Mouse (Mus musculus) embryonic fibroblast, embryonic 13.5 days (primary cell): Measurements from ENCODE around the gene Sfn. TPM values are rescaled to one million over a fixed set of nuclear protein-coding genes. Genes with fewer than 3 reads are reported as not detected.
"Not testable (repeated sequence)": the region's sequence is repeated elsewhere in the genome, so short reads cannot be mapped to it uniquely, and the experiment has no call there.

ENCODE experiments used
- H3K27ac ChIP-seq: 2 replicates; pipeline ENCODE4 v1.5.1; 2012; ENCODE audit warnings: low read length, control low read depth, inconsistent platforms; ENCODE audit not compliant: insufficient read depth
- H3K4me1 ChIP-seq: 2 replicates; pipeline ENCODE4 v1.6.1; 2011; ENCODE audit warnings: low read length; ENCODE audit not compliant: control insufficient read depth, insufficient read depth
- H3K4me3 ChIP-seq: 2 replicates; pipeline ENCODE4 v1.5.1; 2011; ENCODE audit warnings: mild to moderate bottlenecking, control low read depth, low read length; ENCODE audit not compliant: insufficient read depth
- CTCF ChIP-seq: IDR thresholded peaks from 2 replicates; pipeline ENCODE4 v1.5.1; 2011; ENCODE audit warnings: mild to moderate bottlenecking, control low read depth, low read length, moderate library complexity, borderline replicate concordance; ENCODE audit not compliant: insufficient read depth
- POLR2A ChIP-seq: IDR thresholded peaks from 2 replicates; pipeline ENCODE4 v1.6.1; 2011; ENCODE audit warnings: low read depth, mild to moderate bottlenecking, control low read depth, low read length, moderate library complexity
- polyA plus RNA-seq: library from polyadenylated mRNA; stranded (reverse); fragments of >200 nt; gene quantifications from 2 replicates; pipeline ENCODE4 v1.2.4, GENCODE M21; 2011; ENCODE audit warnings: low read depth; ENCODE audit not compliant: missing spikeins, insufficient read length

Gene Sfn
- 8.4 and 12.1 TPM in 2 replicates for polyA plus RNA-seq

DNA sequence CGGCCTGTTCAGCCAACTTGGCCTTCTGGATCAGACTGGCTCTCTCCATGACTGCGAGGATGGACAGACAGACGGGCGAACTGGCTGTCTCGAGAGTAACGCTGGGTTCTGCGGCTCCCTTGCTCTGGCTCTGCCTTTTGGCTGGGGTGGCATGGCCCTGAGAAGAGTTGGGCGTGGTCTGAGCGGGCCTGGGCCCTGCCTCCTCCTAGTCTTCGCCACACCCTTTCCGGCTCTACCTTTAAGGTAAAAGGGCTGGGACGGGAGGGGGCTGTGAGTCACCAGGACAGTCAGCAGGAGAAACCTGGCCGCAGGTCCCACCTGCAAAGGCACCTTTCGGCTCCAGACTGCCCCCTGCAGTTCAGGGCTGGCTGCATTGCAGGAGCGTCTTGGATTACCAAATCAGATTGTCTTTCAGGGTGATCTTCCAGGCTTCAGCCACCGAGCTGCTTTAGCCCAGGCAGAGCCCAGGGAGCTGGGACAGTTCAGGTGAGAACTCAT, at the start of gene Sfn:
TSS of gene Sfn (minus strand) at position 448 of the 498 bp plus-strand sequence.
- H3K27ac ChIP-seq: no peak within 1 kb of the TSS
- no peak for TF ChIP-seq CTCF
- peak; percentile 44; the same call in 1 of the 2 replicates for TF ChIP-seq POLR2A
- H3K4me3 ChIP-seq: no peak within 1 kb of the TSS
- H3K4me1 ChIP-seq: peaks cover 11% of the 10 kb centered on the region; the same call in 1 of the 2 replicates

DNA sequence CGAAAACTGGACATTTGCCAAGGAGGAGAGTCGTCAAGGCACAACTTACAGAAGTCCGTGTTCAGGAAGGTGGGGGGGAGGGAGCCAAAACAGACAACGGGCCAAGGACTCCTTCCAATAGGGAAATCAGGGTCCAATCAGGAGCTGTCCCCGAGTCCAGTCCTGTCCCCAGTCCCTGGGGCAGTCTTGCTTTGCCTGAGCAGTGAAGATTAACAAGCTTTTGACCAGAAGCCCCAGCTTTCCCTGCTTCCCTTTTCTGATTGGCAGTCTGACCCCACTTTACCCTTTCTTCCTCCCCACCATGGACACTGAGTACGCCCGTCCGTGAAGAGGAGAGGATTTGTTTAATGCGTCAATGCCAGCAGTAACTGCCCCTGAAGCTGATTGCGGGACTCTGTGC, 49.5 kb upstream of the Sfn start:
- Histone ChIP-seq H3K27ac (no peak overlapping the region), H3K4me1 (no peaks in the 10 kb centered on the region), H3K4me3 (no peak overlapping the region)
- TF ChIP-seq CTCF (no peak), POLR2A (no peak)

DNA sequence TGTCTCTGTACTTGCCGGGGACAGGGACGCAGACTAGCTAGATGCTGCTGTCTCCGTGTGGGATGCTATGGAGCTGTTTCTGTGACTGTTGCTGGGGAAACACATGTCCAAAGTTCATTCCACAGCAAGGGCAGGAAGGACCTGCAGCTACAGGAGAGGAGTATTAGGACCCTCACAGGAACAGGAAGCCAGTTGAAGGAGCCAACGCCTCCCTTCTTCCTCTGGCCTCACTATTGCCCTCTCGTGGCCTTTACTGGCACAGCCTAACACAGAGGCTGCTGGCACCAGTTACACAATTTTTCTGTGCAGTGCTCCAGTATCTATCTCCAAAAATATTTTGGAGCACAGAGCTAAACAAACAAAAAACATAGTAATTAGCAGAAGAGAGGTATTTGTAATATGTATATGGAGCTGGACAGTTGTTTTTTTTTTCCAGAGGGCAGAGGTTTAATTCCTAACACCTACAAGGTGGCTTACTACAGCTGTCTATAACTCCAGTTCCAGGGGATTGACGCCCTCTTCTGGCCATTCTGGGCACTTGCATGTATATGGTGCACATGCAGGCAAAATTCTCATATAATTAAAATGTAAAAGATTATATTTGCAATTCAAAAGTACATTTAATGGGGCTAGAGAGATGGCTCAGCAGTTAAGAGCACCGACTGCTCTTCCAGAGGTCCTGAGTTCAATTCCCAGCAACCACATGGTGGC, 48.2 kb upstream of the Sfn start, which contains the start of gene Zdhhc18:
TSS of gene Zdhhc18 (minus strand) at position 166 of the 711 bp plus-strand sequence.
- Histone ChIP-seq H3K27ac (no peak within 1 kb of the TSS), H3K4me1 (no peaks in the 10 kb centered on the region), H3K4me3 (no peak within 1 kb of the TSS)
- peak; percentile 47; the same call in 1 of the 2 replicates for TF ChIP-seq POLR2A
- peak; percentile 61; the same call in 1 of the 2 replicates for TF ChIP-seq CTCF

DNA sequence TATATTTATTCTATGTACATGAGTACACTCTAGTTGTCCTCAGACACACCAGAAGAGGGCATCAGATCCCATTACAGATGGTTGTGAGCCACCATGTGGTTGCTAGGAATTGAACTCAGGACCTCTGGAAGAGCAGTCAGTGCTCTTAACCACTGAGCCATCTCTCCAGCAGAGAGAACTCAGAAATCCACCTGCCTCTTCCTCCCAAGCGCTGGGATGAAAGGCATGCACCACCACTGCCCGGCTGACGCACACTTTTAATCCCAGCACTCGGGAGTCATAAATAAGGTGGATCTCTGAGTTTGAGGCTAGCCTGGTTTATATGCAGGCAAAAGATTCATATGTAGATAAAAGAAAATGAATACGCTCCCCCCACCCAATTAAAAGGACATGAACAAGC, 47.5 kb upstream of the Sfn start:
- not testable (repeated sequence) for H3K27ac ChIP-seq, H3K4me1 ChIP-seq, H3K4me3 ChIP-seq

DNA sequence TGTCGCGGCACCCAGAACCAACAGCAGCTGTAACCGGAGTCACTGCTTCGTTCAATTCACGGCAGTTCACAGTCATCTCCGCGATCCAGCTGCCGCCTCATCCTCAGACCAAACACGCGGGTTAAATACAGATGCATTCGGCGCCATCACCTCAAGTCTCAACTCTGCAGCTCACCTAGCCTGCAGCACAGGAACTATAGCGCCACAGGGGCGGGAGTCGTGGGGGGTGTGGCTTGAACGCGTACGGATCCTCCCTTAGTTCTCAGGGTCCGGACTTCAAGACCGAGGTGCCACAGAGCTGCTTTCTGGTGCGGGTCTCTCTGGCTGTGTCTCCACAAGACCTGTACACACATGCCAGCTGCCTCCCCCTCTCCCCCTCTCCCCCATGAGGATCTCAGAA, 43.7 kb upstream of the Sfn start:
- Histone ChIP-seq H3K4me3 (no peak overlapping the region), H3K27ac (no peak overlapping the region), H3K4me1 (no peaks in the 10 kb centered on the region)
- TF ChIP-seq CTCF (no peak), POLR2A (no peak)

DNA sequence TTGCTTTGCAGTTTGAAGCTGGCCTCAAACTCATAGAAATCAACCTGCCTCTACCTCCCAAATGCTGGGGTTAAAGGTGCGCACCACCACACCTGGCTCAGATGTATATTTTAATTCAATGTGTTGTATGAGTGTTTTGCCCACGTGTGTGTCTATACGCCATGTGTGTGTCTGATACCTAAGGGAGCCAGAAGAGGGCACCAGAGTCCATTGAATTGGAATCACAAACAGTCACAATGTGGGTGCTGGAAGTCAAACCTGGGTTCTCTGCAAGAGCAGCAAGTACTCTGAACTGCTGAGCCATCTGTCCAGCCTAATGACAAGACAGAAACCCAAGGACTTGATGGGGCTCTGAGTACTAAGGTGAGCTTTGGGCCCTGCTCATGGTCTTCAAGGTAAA, 43.2 kb upstream of the Sfn start:
- no peak overlapping the region for H3K4me3 ChIP-seq
- TF ChIP-seq POLR2A (no peak), CTCF (no peak)
- no peak overlapping the region for H3K27ac ChIP-seq
- no peaks in the 10 kb centered on the region for H3K4me1 ChIP-seq

DNA sequence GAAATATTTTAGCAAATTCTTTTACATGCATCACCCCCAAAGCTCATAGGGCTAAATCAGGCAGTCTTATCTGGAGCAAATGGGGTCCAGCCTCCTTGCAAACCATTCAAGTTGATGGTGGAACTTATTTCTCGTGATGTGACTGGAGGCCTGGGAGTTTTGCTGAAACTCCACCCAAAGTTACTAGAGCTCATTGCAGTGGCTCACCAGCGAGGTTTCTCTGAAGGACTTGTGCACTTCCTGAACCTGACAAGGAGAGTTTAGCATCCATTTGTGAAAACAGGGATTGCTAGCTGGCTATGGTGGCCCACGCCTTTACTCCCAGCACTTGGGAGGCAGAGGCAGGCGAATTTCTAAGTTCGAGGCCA, 32.1 kb upstream of the Sfn start:
- Histone ChIP-seq H3K27ac (no peak overlapping the region), H3K4me3 (no peak overlapping the region), H3K4me1 (peaks cover 3% of the 10 kb centered on the region; the same call in 1 of the 2 replicates)
- TF ChIP-seq CTCF (no peak), POLR2A (no peak)

DNA sequence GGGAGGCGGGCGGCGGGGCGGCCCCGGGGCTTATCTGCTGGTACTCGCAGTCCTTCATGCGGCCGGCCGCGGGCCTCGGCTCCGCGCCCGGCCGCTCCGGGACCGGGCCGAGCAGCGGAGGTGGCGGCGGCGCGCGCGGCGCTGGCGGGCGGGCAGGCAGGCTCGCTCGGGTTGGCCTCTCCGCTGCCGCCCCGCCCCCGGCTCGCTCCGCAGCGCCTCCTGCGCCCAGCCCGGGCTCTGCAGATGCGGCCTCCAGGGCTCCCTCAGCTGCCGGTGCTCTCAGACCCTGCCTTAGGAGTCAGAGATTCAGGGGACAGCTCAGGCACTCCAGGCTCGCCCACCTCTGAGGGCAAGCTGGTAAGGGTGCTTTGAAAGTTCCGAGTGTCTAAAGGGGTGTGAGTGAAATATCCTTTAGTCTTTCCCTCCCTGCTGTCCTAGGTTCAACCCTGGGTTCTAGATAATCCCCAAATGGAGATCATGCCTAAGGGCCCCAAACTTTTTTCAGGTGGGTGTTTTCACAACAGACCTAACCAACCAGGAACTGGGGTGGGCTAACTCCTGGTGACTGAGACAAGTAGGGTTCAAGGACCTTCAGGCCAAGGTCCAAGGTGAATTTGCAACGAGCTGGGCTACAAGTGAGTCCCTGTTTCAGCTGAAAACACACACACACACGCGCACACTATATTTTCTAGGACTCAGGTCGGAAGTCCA, 31.5 kb upstream of the Sfn start:
- Histone ChIP-seq H3K27ac (no peak overlapping the region), H3K4me1 (peaks cover 5% of the 10 kb centered on the region), H3K4me3 (no peak overlapping the region)
- TF ChIP-seq POLR2A (0 out of 2 replicates have a peak, but pooled peaks have one; percentile 22), CTCF (peak; percentile 31; the same call in 1 of the 2 replicates)

DNA sequence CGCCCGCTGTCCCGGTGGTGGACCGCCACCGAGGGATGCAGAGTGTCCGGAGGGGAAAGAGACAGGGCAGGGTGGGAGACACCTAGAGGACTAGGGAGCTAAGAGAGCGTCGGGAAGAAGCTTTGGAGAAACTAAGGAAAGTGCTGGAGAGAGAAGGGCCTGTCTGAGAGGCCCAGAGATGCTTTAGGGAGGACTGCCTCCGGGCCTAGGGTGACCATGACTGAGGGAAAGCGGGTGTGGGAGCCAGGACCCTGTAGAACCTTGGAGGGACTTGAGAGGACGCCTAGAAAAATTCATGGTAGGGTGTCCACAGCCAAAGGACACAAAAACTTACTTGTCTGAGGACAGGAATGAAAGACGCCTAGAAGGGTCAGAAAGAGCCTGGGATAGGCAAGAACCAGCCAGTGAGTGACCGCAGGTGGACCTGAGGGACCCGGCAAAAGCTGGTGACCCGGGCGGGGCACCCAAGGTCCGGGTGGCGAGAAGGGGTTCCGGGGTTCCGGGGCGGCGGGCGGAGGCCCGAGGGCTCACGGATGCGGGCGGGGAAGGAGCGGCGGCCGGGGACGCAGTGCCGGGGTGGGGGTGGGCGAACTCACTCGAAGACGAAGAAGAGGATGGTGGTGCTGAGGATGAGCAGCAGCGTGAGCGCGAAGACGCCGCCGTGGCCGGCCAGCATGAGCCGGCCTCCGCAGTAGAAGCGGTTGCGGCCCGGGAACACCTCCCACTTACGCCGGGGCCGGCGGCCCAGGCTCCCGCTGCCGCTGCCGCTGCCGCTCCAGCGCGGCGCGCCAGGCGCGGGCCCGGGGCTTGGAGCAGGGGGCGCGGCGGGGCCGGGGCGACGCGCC, 30.7 kb upstream of the Sfn start:
- peak overlapping the region; percentile 97 for H3K4me3 ChIP-seq
- no peak; the same call in 1 of the 2 replicates for TF ChIP-seq POLR2A
- no peak for TF ChIP-seq CTCF

DNA sequence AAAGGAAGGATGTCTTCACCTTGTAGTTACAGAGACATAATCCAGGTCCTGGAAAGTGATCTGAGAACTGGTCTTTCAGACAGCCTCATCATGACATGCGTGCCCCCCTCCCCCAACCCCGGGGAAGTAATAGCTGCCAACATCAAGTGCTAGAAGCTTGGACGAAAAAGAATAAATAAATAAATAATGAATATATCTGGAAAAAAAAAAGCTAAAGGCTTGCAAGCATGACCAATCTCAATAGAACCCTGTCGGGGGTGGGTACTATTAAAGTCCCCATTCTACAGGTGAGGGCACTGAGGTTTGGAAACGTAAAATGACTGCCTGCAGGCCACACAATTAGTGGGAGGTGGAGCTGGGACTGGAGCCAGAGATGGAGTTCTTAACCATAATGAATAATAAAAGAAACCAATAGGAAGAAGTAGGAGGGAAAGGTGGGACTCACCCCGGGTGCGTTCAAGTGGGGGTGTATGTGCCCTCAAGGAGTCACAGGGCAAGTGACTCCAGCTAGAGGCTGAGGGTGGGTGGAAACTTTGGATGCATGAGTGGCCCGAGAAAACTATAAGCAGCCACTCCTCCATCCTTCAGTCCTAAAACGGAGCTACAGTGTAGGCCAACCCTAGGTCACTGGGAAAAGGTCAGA, 29.9 kb upstream of the Sfn start:
- Histone ChIP-seq H3K27ac (peak overlapping the region; percentile 9), H3K4me1 (peaks cover 8% of the 10 kb centered on the region), H3K4me3 (peak overlapping the region; percentile 97)
- TF ChIP-seq POLR2A (no peak; the same call in 1 of the 2 replicates), CTCF (no peak)

More for the DNA sequence above, 30.7 kb upstream of the Sfn start:
- H3K27ac ChIP-seq: peak overlapping the region; percentile 9
- peaks cover 5% of the 10 kb centered on the region for H3K4me1 ChIP-seq
